Mouse (Mus musculus): Measurements from ENCODE around the gene Spire2. TPM values are rescaled to one million over a fixed set of nuclear protein-coding genes. Genes with fewer than 3 reads are reported as not detected.
A peak's percentile ranks its signal among the peaks of the same experiment; 100 is the strongest.

The Spire2 gene
- polyA plus RNA-seq, 2 experiments from 2014 or later: not detected

GRCm38 (mm10) chr8:123334467-123334866, 2.0 kb downstream of the Spire2 start:
- no peak for ATAC-seq

- ATAC-seq: no peak
Observed at GRCm38 (mm10) chr8:123337475-123337874, 5.0 kb downstream of the Spire2 start.

GRCm38 (mm10) chr8:123340071-123340470, 7.6 kb downstream of the Spire2 start:
- no peak for ATAC-seq

- ATAC-seq: no peak
Observed at GRCm38 (mm10) chr8:123341040-123342015, 8.8 kb downstream of the Spire2 start.

- no peak for ATAC-seq
Observed at GRCm38 (mm10) chr8:123342253-123342652, 9.7 kb downstream of the Spire2 start.

GRCm38 (mm10) chr8:123342911-123343310, 10.4 kb downstream of the Spire2 start:
- ATAC-seq: no peak

GRCm38 (mm10) chr8:123343422-123343821, 10.9 kb downstream of the Spire2 start:
- ATAC-seq: no peak

DNA sequence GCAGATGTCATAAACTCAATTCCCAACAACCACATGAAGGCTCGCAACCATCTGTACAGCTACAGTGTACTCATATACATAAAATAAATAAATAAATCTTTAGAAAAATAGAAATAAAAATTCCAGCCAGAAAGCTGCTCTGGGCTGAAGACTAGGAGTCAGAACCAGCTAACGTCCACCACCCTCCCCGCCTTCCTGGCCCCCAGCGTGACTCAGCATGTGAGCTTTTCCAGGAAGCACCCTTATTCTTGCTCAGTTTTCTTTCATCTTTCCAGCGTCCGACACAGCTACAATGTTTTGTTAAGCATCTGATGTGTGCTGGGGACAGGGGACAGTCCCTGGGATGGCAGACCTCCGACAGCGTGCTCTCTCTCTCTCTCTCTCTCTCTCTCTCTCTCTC, 12.6 kb downstream of the Spire2 start:
- ATAC-seq: no peak

GRCm38 (mm10) chr8:123345856-123346255, 13.3 kb downstream of the Spire2 start:
- no peak for ATAC-seq

DNA sequence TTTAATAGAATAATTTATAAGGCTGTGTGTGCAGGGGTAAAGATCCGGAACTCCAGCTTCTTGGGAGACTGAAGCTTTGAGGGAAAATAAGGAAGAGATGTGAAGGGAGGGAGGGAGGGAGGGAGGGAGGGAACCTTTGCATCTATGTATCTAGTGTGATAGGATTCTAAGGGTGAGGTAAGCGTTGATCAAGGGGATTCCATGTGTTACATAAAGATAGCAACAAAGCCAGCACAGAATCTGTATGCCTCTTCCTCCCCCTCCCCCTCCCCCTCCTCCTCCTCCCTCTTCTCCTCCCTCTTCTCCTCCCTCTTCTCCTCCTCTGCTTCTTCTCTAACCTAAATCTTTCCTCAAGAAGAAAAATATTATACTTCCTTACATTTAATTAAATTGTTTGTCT, 14.8 kb downstream of the Spire2 start:
- no peak for ATAC-seq

DNA sequence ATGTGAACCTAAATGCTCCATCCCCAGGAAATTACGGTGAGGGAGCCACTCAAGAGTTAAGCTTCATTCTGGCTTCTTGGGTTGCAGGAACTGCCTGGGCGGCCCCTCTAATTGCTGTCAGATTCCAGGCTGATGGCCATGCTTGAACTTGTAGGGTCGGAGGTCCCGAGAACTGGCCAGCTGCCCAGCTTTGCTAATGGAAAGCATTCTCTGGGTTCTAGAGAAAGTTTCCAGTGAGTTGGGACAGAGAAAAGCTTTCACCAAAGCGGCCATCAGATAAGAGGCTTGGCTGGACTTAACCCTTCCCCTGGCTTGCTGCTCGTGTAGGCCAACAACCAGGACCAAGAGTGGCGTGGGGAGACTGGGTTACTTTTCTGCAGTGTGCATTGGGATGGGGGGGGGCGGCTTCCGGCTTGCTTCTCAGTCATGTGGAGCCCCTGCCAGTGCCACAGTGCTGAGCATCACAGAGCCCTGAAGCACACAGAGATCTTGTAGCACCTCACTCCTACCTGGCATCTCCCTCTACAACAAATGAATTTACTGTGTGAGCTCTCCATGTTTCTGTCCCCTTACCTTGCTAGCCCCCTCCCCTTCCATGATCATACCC, 15.8 kb downstream of the Spire2 start:
- no peak for ATAC-seq

- no peak for ATAC-seq
Observed at GRCm38 (mm10) chr8:123349073-123349472, 16.6 kb downstream of the Spire2 start.

DNA sequence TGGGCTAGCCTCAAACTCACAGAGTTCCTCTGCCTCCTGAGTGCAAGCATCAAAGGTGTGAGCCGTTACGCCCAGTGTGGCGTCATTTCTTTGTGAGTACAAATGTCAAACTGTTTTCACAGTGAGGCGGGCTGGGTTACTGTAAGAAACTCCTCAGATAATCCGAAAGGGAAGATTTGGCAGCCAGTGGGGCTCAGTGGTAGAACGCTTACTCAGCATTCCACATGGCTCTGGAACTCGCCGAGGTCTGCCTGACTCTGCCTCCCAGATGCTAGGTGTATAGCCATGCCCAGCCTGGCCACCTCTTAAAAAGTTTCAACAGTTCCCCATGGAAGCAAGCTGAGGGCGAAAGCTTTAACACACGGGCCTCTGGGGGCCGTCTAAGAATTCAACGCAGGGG, 19.6 kb downstream of the Spire2 start:
- ATAC-seq: no peak

DNA sequence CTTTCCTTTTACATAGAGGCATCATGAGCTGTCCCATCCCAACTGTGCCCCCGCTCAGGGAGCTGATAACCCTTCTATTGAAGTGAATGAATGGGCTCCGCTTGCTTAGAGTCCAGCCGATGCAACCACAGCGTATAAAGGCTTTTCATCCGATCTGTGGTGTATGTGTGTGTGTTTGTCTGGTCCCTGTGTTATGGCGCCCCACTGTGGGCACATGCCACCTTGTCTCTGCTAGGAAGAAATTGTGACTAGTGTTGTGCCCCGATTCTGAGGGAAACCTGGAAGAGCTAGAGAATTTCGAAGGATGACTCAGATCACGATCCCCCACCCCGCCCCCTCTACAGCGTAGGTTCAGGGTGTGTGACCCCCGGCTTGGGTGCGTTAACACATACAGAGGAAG, 20.3 kb downstream of the Spire2 start:
- no peak for ATAC-seq

DNA sequence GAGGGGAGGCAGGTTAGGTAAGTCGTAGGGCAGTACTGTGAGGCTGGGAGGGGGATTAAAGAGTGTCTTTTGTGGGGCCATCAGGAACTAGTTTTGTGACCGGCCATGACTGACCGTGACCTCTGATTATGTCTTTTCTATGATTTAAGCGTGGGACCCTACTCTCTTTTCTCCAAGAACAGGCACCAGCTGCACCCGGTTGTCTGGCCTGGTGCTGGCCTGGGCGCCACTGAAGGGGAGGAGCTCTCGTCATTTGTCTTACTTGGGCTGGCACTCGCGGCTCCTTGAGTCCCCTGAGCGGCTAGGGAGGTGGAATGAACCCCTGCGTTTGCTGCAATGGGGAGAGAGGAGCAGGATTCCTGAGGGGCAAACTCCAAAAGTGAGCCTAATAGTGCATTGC, 20.7 kb downstream of the Spire2 start:
- no peak for ATAC-seq

- ATAC-seq: no peak
Observed at GRCm38 (mm10) chr8:123361082-123361739, 28.7 kb downstream of the Spire2 start.

GRCm38 (mm10) chr8:123373403-123374238, 41.1 kb downstream of the Spire2 start, which contains the start of gene Tcf25:
Gene Tcf25, plus strand, starts transcription at chr8:123373753.
- peak; percentile 85 for ATAC-seq

- peak; percentile 72 for ATAC-seq
Observed at GRCm38 (mm10) chr8:123374239-123374578, 41.7 kb downstream of the Spire2 start.

DNA sequence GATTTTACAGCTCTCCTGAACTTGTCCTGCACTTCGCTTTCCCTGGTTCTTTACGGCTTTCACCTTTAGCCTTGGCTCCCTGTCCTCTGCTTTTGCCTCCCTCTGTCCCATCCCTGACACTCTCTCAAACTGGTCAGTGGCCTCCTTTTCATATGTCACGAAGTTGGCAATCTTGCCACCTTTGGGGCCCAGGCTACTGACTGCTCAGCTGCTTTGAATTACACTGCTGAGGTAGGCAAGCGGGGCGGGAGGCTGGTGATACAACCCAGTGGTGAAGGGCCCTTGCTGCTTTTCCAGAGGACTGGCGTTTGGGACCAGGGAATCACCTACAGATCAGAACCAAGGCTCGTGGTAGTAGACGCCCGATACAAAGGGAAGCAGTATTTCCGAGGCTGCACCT, 43.2 kb downstream of the Spire2 start:
- no peak for ATAC-seq

GRCm38 (mm10) chr8:123376106-123376505, 43.6 kb downstream of the Spire2 start:
- no peak for ATAC-seq

DNA sequence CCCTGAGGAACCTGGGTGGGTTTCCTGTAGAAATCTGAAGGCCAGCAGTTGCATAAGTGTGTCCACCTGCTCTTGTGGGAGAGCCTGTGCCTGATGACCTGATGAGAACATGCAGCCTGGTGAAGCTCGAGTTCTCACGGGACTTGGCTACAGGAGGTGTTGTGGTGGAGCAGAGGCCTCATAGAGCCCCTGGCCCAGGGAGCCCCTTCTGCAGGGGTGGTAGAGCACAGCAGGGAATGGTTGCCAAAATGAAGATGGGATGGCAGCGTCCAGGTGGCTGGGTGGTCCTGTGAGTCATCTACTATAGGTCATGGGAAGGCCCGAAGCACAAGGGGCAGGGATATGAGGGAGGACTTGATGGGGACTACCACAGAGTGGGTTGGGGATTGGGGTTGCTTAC, 49.2 kb downstream of the Spire2 start:
- ATAC-seq: no peak

DNA sequence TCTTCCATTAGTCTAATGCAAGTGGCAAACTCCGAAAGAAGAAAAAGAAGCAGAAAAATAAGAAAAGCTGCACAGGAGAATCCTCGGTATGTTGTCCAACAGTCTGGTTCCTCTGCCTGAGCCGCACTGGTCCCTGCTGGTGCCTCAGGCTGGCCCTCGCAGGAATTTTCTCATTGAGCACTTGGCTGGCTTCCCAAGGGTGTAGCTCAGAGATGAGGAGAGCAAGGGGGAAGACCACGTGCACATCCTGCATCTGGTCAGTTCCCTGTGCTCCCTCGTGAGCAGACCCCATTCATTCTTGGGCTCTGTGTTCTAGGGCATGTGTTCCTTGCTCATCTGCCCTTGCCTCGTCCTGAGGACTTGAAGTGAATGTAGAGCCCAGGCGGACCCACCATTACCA, 50.0 kb downstream of the Spire2 start:
- ATAC-seq: no peak

All from activated CD4-positive, CD25-positive, alpha-beta regulatory T cell, adult 4 months (primary cell).